Mouse (Mus musculus): ENCODE results near the gene Smad9. TPM values are rescaled to one million over a fixed set of nuclear protein-coding genes. Genes with fewer than 3 reads are reported as not detected.

Gene Smad9
- polyA plus RNA-seq, 1 experiment, result 1.3 TPM

GRCm38 (mm10) chr3:54814622-54815021, 59.2 kb downstream of the Smad9 start:
- TF ChIP-seq POLR2A (IDR thresholded peaks at IDR 0.05; ENCODE audit: borderline replicate concordance, extremely low read depth, insufficient read depth, insufficient read length, poor library complexity, severe bottlenecking) (no peak), CTCF (IDR thresholded peaks at IDR 0.05; ENCODE audit: borderline replicate concordance, extremely low read depth, insufficient read depth, insufficient read length) (no peak)
- DNase-seq (ENCODE audit: low read depth), result peak; percentile 12

GRCm38 (mm10) chr3:54815292-54815691, 59.9 kb downstream of the Smad9 start:
- DNase-seq (ENCODE audit: low read depth), result peak; percentile 67
- TF ChIP-seq CTCF (IDR thresholded peaks at IDR 0.05; ENCODE audit: borderline replicate concordance, extremely low read depth, insufficient read depth, insufficient read length) (peak; percentile 77), POLR2A (IDR thresholded peaks at IDR 0.05; ENCODE audit: borderline replicate concordance, extremely low read depth, insufficient read depth, insufficient read length, poor library complexity, severe bottlenecking) (no peak)

GRCm38 (mm10) chr3:54822526-54822925, 67.1 kb downstream of the Smad9 start:
- no peak for TF ChIP-seq POLR2A (IDR thresholded peaks at IDR 0.05; ENCODE audit: borderline replicate concordance, extremely low read depth, insufficient read depth, insufficient read length, poor library complexity, severe bottlenecking)
- TF ChIP-seq CTCF (IDR thresholded peaks at IDR 0.05; ENCODE audit: borderline replicate concordance, extremely low read depth, insufficient read depth, insufficient read length), result no peak
- peak; percentile 33 for DNase-seq (ENCODE audit: low read depth)

- no peak for TF ChIP-seq POLR2A (IDR thresholded peaks at IDR 0.05; ENCODE audit: borderline replicate concordance, extremely low read depth, insufficient read depth, insufficient read length, poor library complexity, severe bottlenecking)
- TF ChIP-seq CTCF (IDR thresholded peaks at IDR 0.05; ENCODE audit: borderline replicate concordance, extremely low read depth, insufficient read depth, insufficient read length), result no peak
- DNase-seq (ENCODE audit: low read depth), result no peak
Measured at GRCm38 (mm10) chr3:54832491-54832890, 77.1 kb downstream of the Smad9 start.

GRCm38 (mm10) chr3:54835421-54835820, 80.0 kb downstream of the Smad9 start:
- peak; percentile 79 for DNase-seq (ENCODE audit: low read depth)
- TF ChIP-seq CTCF (IDR thresholded peaks at IDR 0.05; ENCODE audit: borderline replicate concordance, extremely low read depth, insufficient read depth, insufficient read length), result no peak
- TF ChIP-seq POLR2A (IDR thresholded peaks at IDR 0.05; ENCODE audit: borderline replicate concordance, extremely low read depth, insufficient read depth, insufficient read length, poor library complexity, severe bottlenecking), result no peak

Other genes starting within 250 kb of the Smad9 start
- 103 and 115 TPM in 2 replicates for gene Supt20, start 62.8 kb upstream of the Smad9 start, polyA plus RNA-seq (2012; rRNA removed)
- not detected in 2 replicates for gene Gm21958, start 41.2 kb upstream of the Smad9 start, polyA plus RNA-seq (2012; rRNA removed)
- gene Exosc8, start 20.2 kb upstream of the Smad9 start, polyA plus RNA-seq (2012; rRNA removed), result 68.0 and 96.9 TPM in 2 replicates
- 27.5 and 32.9 TPM in 2 replicates for gene Alg5, start 20.0 kb upstream of the Smad9 start, polyA plus RNA-seq (2012; rRNA removed)
- gene Rfxap, start 52.2 kb downstream of the Smad9 start, polyA plus RNA-seq (2012; rRNA removed), result 45.8 and 53.5 TPM in 2 replicates
- 4.9 and 8.4 TPM in 2 replicates for gene Sertm1, start 160.3 kb downstream of the Smad9 start, polyA plus RNA-seq (2012; rRNA removed)